Mouse (Mus musculus): ENCODE data around the gene Enpp6. TPM values are rescaled to one million over a fixed set of nuclear protein-coding genes. Genes with fewer than 3 reads are reported as not detected.

Enpp6 gene
- total and polyA plus RNA-seq, 2 experiments from 2014 or later, result 5.5 to 7.7 TPM

GRCm38 (mm10) chr8:46982770-46983169 lies 3.9 kb upstream of the Enpp6 start:
- Histone ChIP-seq H3K27ac (ENCODE audit: low read depth) (peak overlapping the region; percentile 44), H3K4me2 (ENCODE audit: low read depth, low read length) (no peak overlapping the region), H3K4me3 (ENCODE audit: low read depth, low read length) (no peak overlapping the region), H3K4me1 (ENCODE audit: control insufficient read depth, insufficient read depth) (no peaks in the 10 kb centered on the region), H3K36me3 (replicated peaks; ENCODE audit: control insufficient read depth, insufficient read depth, low read length) (no peaks in the 10 kb centered on the region), H3K9me3 (replicated peaks; ENCODE audit: control insufficient read depth, low read length) (no peaks in the 10 kb centered on the region), H3K9ac (replicated peaks; ENCODE audit: low read depth, low read length) (no peak overlapping the region), H3K27me3 (ENCODE audit: control insufficient read depth, insufficient read depth, low read length) (no peaks in the 10 kb centered on the region)
- DNase-seq (ENCODE audit: low spot score) (peak; percentile 51), ATAC-seq (ENCODE audit: insufficient read depth, low read depth) (peak; percentile 86)
- no peak for TF ChIP-seq CTCF (IDR thresholded peaks at IDR 0.05; ENCODE audit: low read depth)
- TF ChIP-seq EP300 (IDR thresholded peaks at IDR 0.05; ENCODE audit: low read depth), result 0 out of 2 replicates have a peak, but pooled peaks have one; percentile 53
- 30% methylated on average over 4 of the region's 4 CpGs for WGBS

- no peaks in the 10 kb centered on the region for H3K27me3 ChIP-seq (ENCODE audit: control insufficient read depth, insufficient read depth, low read length)
- ATAC-seq (ENCODE audit: insufficient read depth, low read depth), result no peak
- H3K4me1 ChIP-seq (ENCODE audit: control insufficient read depth, insufficient read depth), result no peaks in the 10 kb centered on the region
- no peak overlapping the region for H3K4me3 ChIP-seq (ENCODE audit: low read depth, low read length)
- no peak overlapping the region for H3K27ac ChIP-seq (ENCODE audit: low read depth)
- H3K4me2 ChIP-seq (ENCODE audit: low read depth, low read length), result no peak overlapping the region
- DNase-seq (ENCODE audit: low spot score), result no peak
- H3K36me3 ChIP-seq (replicated peaks; ENCODE audit: control insufficient read depth, insufficient read depth, low read length), result no peaks in the 10 kb centered on the region
- 57% methylated on average over 11 of the region's 11 CpGs for WGBS
- no peaks in the 10 kb centered on the region for H3K9me3 ChIP-seq (replicated peaks; ENCODE audit: control insufficient read depth, low read length)
- TF ChIP-seq EP300 (IDR thresholded peaks at IDR 0.05; ENCODE audit: low read depth) (no peak), CTCF (IDR thresholded peaks at IDR 0.05; ENCODE audit: low read depth) (no peak)
- no peak overlapping the region for H3K9ac ChIP-seq (replicated peaks; ENCODE audit: low read depth, low read length)
Observed at GRCm38 (mm10) chr8:46984647-46985046, 2.0 kb upstream of the Enpp6 start.

- TF ChIP-seq CTCF (IDR thresholded peaks at IDR 0.05; ENCODE audit: low read depth) (no peak), EP300 (IDR thresholded peaks at IDR 0.05; ENCODE audit: low read depth) (no peak)
- no peak overlapping the region for H3K4me3 ChIP-seq (ENCODE audit: low read depth, low read length)
- DNase-seq (ENCODE audit: low spot score), result no peak
- H3K9me3 ChIP-seq (replicated peaks; ENCODE audit: control insufficient read depth, low read length), result no peaks in the 10 kb centered on the region
- no peaks in the 10 kb centered on the region for H3K4me1 ChIP-seq (ENCODE audit: control insufficient read depth, insufficient read depth)
- no peak overlapping the region for H3K4me2 ChIP-seq (ENCODE audit: low read depth, low read length)
- no peak overlapping the region for H3K9ac ChIP-seq (replicated peaks; ENCODE audit: low read depth, low read length)
- 68% methylated on average over 6 of the region's 6 CpGs for WGBS
- H3K27me3 ChIP-seq (ENCODE audit: control insufficient read depth, insufficient read depth, low read length), result no peaks in the 10 kb centered on the region
- no peak for ATAC-seq (ENCODE audit: insufficient read depth, low read depth)
- no peak overlapping the region for H3K27ac ChIP-seq (ENCODE audit: low read depth)
- H3K36me3 ChIP-seq (replicated peaks; ENCODE audit: control insufficient read depth, insufficient read depth, low read length), result no peaks in the 10 kb centered on the region
Observed at GRCm38 (mm10) chr8:46988366-46988765, 1.7 kb downstream of the Enpp6 start.

- TF ChIP-seq EP300 (IDR thresholded peaks at IDR 0.05; ENCODE audit: low read depth) (no peak), CTCF (IDR thresholded peaks at IDR 0.05; ENCODE audit: low read depth) (no peak)
Observed at GRCm38 (mm10) chr8:46991081-46991480, 4.4 kb downstream of the Enpp6 start.

GRCm38 (mm10) chr8:46992579-46992978 lies 5.9 kb downstream of the Enpp6 start:
- no peaks in the 10 kb centered on the region for H3K4me1 ChIP-seq (ENCODE audit: control insufficient read depth, insufficient read depth)
- H3K27ac ChIP-seq (ENCODE audit: low read depth), result no peak overlapping the region
- no peak for DNase-seq (ENCODE audit: low spot score)
- H3K36me3 ChIP-seq (replicated peaks; ENCODE audit: control insufficient read depth, insufficient read depth, low read length), result no peaks in the 10 kb centered on the region
- no peak overlapping the region for H3K9ac ChIP-seq (replicated peaks; ENCODE audit: low read depth, low read length)
- no peak for ATAC-seq (ENCODE audit: insufficient read depth, low read depth)
- no peak overlapping the region for H3K4me2 ChIP-seq (ENCODE audit: low read depth, low read length)
- H3K27me3 ChIP-seq (ENCODE audit: control insufficient read depth, insufficient read depth, low read length), result no peaks in the 10 kb centered on the region
- no peak overlapping the region for H3K4me3 ChIP-seq (ENCODE audit: low read depth, low read length)
- whole genome bisulfite sequencing, result 88% methylated on average over 9 of the region's 9 CpGs
- TF ChIP-seq CTCF (IDR thresholded peaks at IDR 0.05; ENCODE audit: low read depth), result no peak
- no peak for TF ChIP-seq EP300 (IDR thresholded peaks at IDR 0.05; ENCODE audit: low read depth)
- no peaks in the 10 kb centered on the region for H3K9me3 ChIP-seq (replicated peaks; ENCODE audit: control insufficient read depth, low read length)

More at GRCm38 (mm10) chr8:46991081-46991480, 4.4 kb downstream of the Enpp6 start:
- no peaks in the 10 kb centered on the region for H3K9me3 ChIP-seq (replicated peaks; ENCODE audit: control insufficient read depth, low read length)
- H3K4me2 ChIP-seq (ENCODE audit: low read depth, low read length), result no peak overlapping the region
- no peak overlapping the region for H3K9ac ChIP-seq (replicated peaks; ENCODE audit: low read depth, low read length)
- H3K27me3 ChIP-seq (ENCODE audit: control insufficient read depth, insufficient read depth, low read length), result no peaks in the 10 kb centered on the region
- no peak overlapping the region for H3K4me3 ChIP-seq (ENCODE audit: low read depth, low read length)
- ATAC-seq (ENCODE audit: insufficient read depth, low read depth), result peak; percentile 47; the same call in 1 of the 2 replicates
- no peaks in the 10 kb centered on the region for H3K4me1 ChIP-seq (ENCODE audit: control insufficient read depth, insufficient read depth)
- DNase-seq (ENCODE audit: low spot score), result no peak
- no peak overlapping the region for H3K27ac ChIP-seq (ENCODE audit: low read depth)
- 35% methylated on average over 5 of the region's 5 CpGs for WGBS
- no peaks in the 10 kb centered on the region for H3K36me3 ChIP-seq (replicated peaks; ENCODE audit: control insufficient read depth, insufficient read depth, low read length)

Measured in heart, postnatal 0 days (tissue).